Mouse (Mus musculus) right cerebral cortex, postnatal 4 days (tissue): ENCODE results near the gene Usp46.

Source experiments
- DNase-seq: peaks from one replicate; pipeline ENCODE4 v3.0.0-alpha.2; 2022

The Usp46 gene

DNA sequence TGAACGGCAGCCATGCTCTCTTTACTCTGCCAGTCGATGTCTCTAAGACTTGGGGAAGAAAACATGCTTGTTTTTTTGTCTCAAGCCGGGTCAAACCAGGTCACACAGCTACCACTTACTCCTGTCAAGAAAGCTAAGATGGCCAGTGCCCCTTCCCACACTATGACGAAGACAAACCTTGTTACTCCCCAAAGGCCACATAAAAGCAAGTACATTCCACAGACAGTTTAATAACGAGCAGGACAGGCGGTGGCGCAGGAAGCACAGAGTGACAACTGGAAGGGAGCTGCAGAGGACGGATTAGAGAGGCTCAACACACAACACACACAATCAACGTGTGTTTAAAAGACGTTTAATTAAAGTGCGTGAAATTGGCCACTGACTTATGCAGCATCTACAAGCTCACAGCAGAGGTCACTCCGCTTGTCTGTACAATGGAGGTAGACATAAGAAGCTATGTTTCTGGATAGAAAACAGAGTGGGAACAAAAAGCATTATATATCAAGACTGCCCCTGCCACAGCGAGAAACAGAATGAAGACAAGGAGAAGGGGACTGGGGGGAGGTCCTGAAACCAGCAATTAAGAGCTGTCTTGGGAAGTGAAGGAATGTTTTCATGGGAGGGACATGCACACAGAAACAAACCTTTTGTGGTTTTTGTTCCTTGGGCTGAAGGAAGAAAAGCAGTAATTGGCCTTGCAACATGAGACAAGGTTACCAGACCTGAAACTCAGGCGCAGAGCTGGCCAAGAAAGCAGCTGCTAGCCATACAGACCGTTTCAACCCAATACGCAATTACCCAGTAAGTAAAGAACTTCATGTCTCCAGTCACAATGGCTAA, 117.2 kb downstream of the Usp46 start:
- DNase-seq, result peak; percentile 21
